Mouse (Mus musculus): ENCODE data around the gene Tbp. TPM values are rescaled to one million over a fixed set of nuclear protein-coding genes. Genes with fewer than 3 reads are reported as not detected.
"Not testable (repeated sequence)": the region's sequence is repeated elsewhere in the genome, so short reads cannot be mapped to it uniquely, and the experiment has no call there.

Tbp gene
- polyA plus RNA-seq, 1 experiment = 281 TPM

- no peak for TF ChIP-seq CTCF (IDR thresholded peaks at IDR 0.05; ENCODE audit: control insufficient read depth, insufficient read depth, insufficient replicate concordance, low read depth, low read length)
- TF ChIP-seq POLR2A (IDR thresholded peaks at IDR 0.05; ENCODE audit: control insufficient read depth, low read depth, low read length) = no peak
- Histone ChIP-seq H3K36me3 (ENCODE audit: control insufficient read depth, insufficient read depth, low read length) (no peaks in the 10 kb centered on the region), H3K4me3 (ENCODE audit: control insufficient read depth, low read depth, low read length) (peak overlapping the region; percentile 70), H3K27ac (ENCODE audit: control insufficient read depth, insufficient read depth, low read depth, low read length) (no peak overlapping the region), H3K27me3 (ENCODE audit: control insufficient read depth, insufficient read depth, low read length) (peaks cover 3% of the 10 kb centered on the region; the same call in 1 of the 2 replicates), H3K4me1 (ENCODE audit: control insufficient read depth, insufficient read depth, low read length) (no peaks in the 10 kb centered on the region)
These were observed 36.8 kb downstream of the Tbp start for GRCm38 (mm10) chr17:15536457-15536904.

- H3K36me3 ChIP-seq (ENCODE audit: control insufficient read depth, insufficient read depth, low read length) = no peaks in the 10 kb centered on the region
- H3K27ac ChIP-seq (ENCODE audit: control insufficient read depth, insufficient read depth, low read depth, low read length) = no peak overlapping the region
- H3K4me1 ChIP-seq (ENCODE audit: control insufficient read depth, insufficient read depth, low read length) = no peaks in the 10 kb centered on the region
- H3K27me3 ChIP-seq (ENCODE audit: control insufficient read depth, insufficient read depth, low read length) = peaks cover 3% of the 10 kb centered on the region; the same call in 1 of the 2 replicates
- no peak overlapping the region for H3K4me3 ChIP-seq (ENCODE audit: control insufficient read depth, low read depth, low read length)
- TF ChIP-seq CTCF (IDR thresholded peaks at IDR 0.05; ENCODE audit: control insufficient read depth, insufficient read depth, insufficient replicate concordance, low read depth, low read length) = no peak
- TF ChIP-seq POLR2A (IDR thresholded peaks at IDR 0.05; ENCODE audit: control insufficient read depth, low read depth, low read length) = no peak
These were observed 40.6 kb downstream of the Tbp start for GRCm38 (mm10) chr17:15540309-15540708.

- H3K4me1 ChIP-seq (ENCODE audit: control insufficient read depth, insufficient read depth, low read length); H3K27ac ChIP-seq (ENCODE audit: control insufficient read depth, insufficient read depth, low read depth, low read length); H3K4me3 ChIP-seq (ENCODE audit: control insufficient read depth, low read depth, low read length); H3K36me3 ChIP-seq (ENCODE audit: control insufficient read depth, insufficient read depth, low read length); H3K27me3 ChIP-seq (ENCODE audit: control insufficient read depth, insufficient read depth, low read length): not testable (repeated sequence)
These were observed 44.2 kb downstream of the Tbp start for GRCm38 (mm10) chr17:15543868-15544267.

- H3K27me3 ChIP-seq (ENCODE audit: control insufficient read depth, insufficient read depth, low read length) = no peaks in the 10 kb centered on the region
- no peak overlapping the region for H3K4me3 ChIP-seq (ENCODE audit: control insufficient read depth, low read depth, low read length)
- no peak overlapping the region for H3K27ac ChIP-seq (ENCODE audit: control insufficient read depth, insufficient read depth, low read depth, low read length)
- H3K36me3 ChIP-seq (ENCODE audit: control insufficient read depth, insufficient read depth, low read length) = no peaks in the 10 kb centered on the region
- TF ChIP-seq POLR2A (IDR thresholded peaks at IDR 0.05; ENCODE audit: control insufficient read depth, low read depth, low read length) (no peak), CTCF (IDR thresholded peaks at IDR 0.05; ENCODE audit: control insufficient read depth, insufficient read depth, insufficient replicate concordance, low read depth, low read length) (no peak)
- no peaks in the 10 kb centered on the region for H3K4me1 ChIP-seq (ENCODE audit: control insufficient read depth, insufficient read depth, low read length)
These were observed 46.8 kb downstream of the Tbp start for GRCm38 (mm10) chr17:15546440-15546839.

- TF ChIP-seq POLR2A (IDR thresholded peaks at IDR 0.05; ENCODE audit: control insufficient read depth, low read depth, low read length) (no peak), CTCF (IDR thresholded peaks at IDR 0.05; ENCODE audit: control insufficient read depth, insufficient read depth, insufficient replicate concordance, low read depth, low read length) (no peak)
- no peak overlapping the region for H3K27ac ChIP-seq (ENCODE audit: control insufficient read depth, insufficient read depth, low read depth, low read length)
- no peaks in the 10 kb centered on the region for H3K27me3 ChIP-seq (ENCODE audit: control insufficient read depth, insufficient read depth, low read length)
- no peak overlapping the region for H3K4me3 ChIP-seq (ENCODE audit: control insufficient read depth, low read depth, low read length)
- no peaks in the 10 kb centered on the region for H3K4me1 ChIP-seq (ENCODE audit: control insufficient read depth, insufficient read depth, low read length)
- H3K36me3 ChIP-seq (ENCODE audit: control insufficient read depth, insufficient read depth, low read length) = no peaks in the 10 kb centered on the region
These were observed 50.0 kb downstream of the Tbp start for GRCm38 (mm10) chr17:15549713-15550112.

GRCm38 (mm10) chr17:15559946-15560345 lies 60.3 kb downstream of the Tbp start:
- Histone ChIP-seq H3K36me3 (ENCODE audit: control insufficient read depth, insufficient read depth, low read length) (no peaks in the 10 kb centered on the region), H3K27ac (ENCODE audit: control insufficient read depth, insufficient read depth, low read depth, low read length) (no peak overlapping the region), H3K4me3 (ENCODE audit: control insufficient read depth, low read depth, low read length) (no peak overlapping the region), H3K27me3 (ENCODE audit: control insufficient read depth, insufficient read depth, low read length) (no peaks in the 10 kb centered on the region), H3K4me1 (ENCODE audit: control insufficient read depth, insufficient read depth, low read length) (peaks cover 9% of the 10 kb centered on the region)
- no peak for TF ChIP-seq POLR2A (IDR thresholded peaks at IDR 0.05; ENCODE audit: control insufficient read depth, low read depth, low read length)
- no peak for TF ChIP-seq CTCF (IDR thresholded peaks at IDR 0.05; ENCODE audit: control insufficient read depth, insufficient read depth, insufficient replicate concordance, low read depth, low read length)

- H3K36me3 ChIP-seq (ENCODE audit: control insufficient read depth, insufficient read depth, low read length) = no peaks in the 10 kb centered on the region
- TF ChIP-seq POLR2A (IDR thresholded peaks at IDR 0.05; ENCODE audit: control insufficient read depth, low read depth, low read length) = peak; percentile 76; the same call in 1 of the 2 replicates
- TF ChIP-seq CTCF (IDR thresholded peaks at IDR 0.05; ENCODE audit: control insufficient read depth, insufficient read depth, insufficient replicate concordance, low read depth, low read length) = no peak
- H3K4me3 ChIP-seq (ENCODE audit: control insufficient read depth, low read depth, low read length) = peak within 1 kb of the TSS; percentile 95
- peaks cover 10% of the 10 kb centered on the region for H3K4me1 ChIP-seq (ENCODE audit: control insufficient read depth, insufficient read depth, low read length)
- peak within 1 kb of the TSS; percentile 99 for H3K27ac ChIP-seq (ENCODE audit: control insufficient read depth, insufficient read depth, low read depth, low read length)
- H3K27me3 ChIP-seq (ENCODE audit: control insufficient read depth, insufficient read depth, low read length) = no peaks in the 10 kb centered on the region
These were observed 64.6 kb downstream of the Tbp start, which contains the start of gene Prdm9 for GRCm38 (mm10) chr17:15564014-15564927. Gene Prdm9, minus strand, starts transcription at chr17:15564354.

Measured in testis, adult 2 months (tissue).